Comparison of ENCODE assay signal across 28 mouse cellular contexts in the genomic region with DNA sequence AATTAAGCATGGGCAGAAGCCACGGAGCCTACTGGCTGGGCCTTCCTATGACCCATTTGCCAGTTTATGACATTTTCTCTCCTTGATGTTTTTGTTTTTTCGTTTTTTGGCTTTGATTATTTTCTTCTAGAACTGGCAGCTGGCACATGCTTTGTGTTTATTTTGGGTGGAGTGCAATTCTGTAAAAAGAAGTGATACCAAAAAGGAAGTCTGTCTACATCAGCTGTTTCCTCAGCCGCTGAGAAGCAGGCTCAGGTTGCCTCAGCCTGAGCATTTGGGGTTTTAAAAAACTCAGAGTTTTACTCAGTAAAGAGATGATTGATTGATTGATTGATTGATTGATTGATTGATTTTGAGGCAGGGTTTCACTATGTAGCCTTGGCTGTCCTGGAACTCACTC. TPM values are rescaled to one million over a fixed set of nuclear protein-coding genes. Genes with fewer than 3 reads are reported as not detected.
A peak's percentile ranks its signal among the peaks of the same experiment; 100 is the strongest.
DNase-seq lines count a peak whose midpoint lies in the region; ATAC-seq lines count a peak whose summit lies in the region.
"Had no signal": no experiment of that assay in that cellular context is flagged by ENCODE, and none has a peak within 500 bp of the region (broad histone marks: within the 10 kb centered on the region; RNA-seq: fewer than 3 reads in every experiment).

No protein-coding gene starts in this region.

- no peaks in the 10 kb centered on the region for H3K4me1 ChIP-seq in neural tube, embryonic 11.5 days (ENCODE audit: control insufficient read depth, insufficient read depth, low read length)
- H3K4me1 ChIP-seq in neural tube, embryonic 15.5 days, result peaks cover 7% of the 10 kb centered on the region; the same call in 1 of the 2 replicates
- H3K4me1 ChIP-seq: heart, embryonic 10.5 days had no signal

- H3K4me2 ChIP-seq in neural tube, embryonic 11.5 days (ENCODE audit: low read depth), result no peak overlapping the region
- H3K4me2 ChIP-seq in neural tube, embryonic 15.5 days, result no peak overlapping the region
- H3K4me2 ChIP-seq: embryonic facial prominence, embryonic 12.5 days; embryonic facial prominence, embryonic 15.5 days; heart, embryonic 13.5 days; hindbrain, embryonic 12.5 days; hindbrain, embryonic 15.5 days had no signal

- H3K27me3 ChIP-seq in neural tube, embryonic 11.5 days (ENCODE audit: control insufficient read depth, insufficient read depth, low read length), result no peaks in the 10 kb centered on the region
- H3K27me3 ChIP-seq in neural tube, embryonic 15.5 days (replicated peaks), result no peaks in the 10 kb centered on the region
- H3K27me3 ChIP-seq: embryonic facial prominence, embryonic 12.5 days; embryonic facial prominence, embryonic 15.5 days; heart, embryonic 13.5 days; hindbrain, embryonic 12.5 days; hindbrain, embryonic 15.5 days had no signal

- no peaks in the 10 kb centered on the region for H3K36me3 ChIP-seq in neural tube, embryonic 11.5 days (ENCODE audit: control insufficient read depth, insufficient read depth, low read length)
- peaks cover 45% of the 10 kb centered on the region for H3K36me3 ChIP-seq in neural tube, embryonic 15.5 days

- peak; percentile 72 for ATAC-seq in frontal cortex, adult (ENCODE audit: low TSS enrichment)
- ATAC-seq in neural tube, embryonic 11.5 days (ENCODE audit: insufficient read depth, low FRiP score, low TSS enrichment), result no peak
- no peak for ATAC-seq in neural tube, embryonic 15.5 days (ENCODE audit: low FRiP score)
- 0 out of 2 replicates have a peak, but pooled peaks have one; percentile 46 for ATAC-seq in megakaryocyte progenitor cell, adult 5-6 weeks (replicated peaks; ENCODE audit: poor library complexity)
- ATAC-seq: activated CD4-positive, CD25-positive, alpha-beta regulatory T cell, adult 4 months; forebrain, embryonic 14.5 days; forebrain, postnatal 0 days; intestine, postnatal 0 days had no signal

- H3K4me3 ChIP-seq in neural tube, embryonic 11.5 days (ENCODE audit: low read depth, low read length), result no peak overlapping the region
- H3K4me3 ChIP-seq in neural tube, embryonic 15.5 days (replicated peaks), result no peak overlapping the region
- H3K4me3 ChIP-seq: embryonic facial prominence, embryonic 12.5 days; embryonic facial prominence, embryonic 15.5 days; heart, embryonic 10.5 days; heart, embryonic 13.5 days; hindbrain, embryonic 12.5 days; hindbrain, embryonic 15.5 days had no signal

- no peaks in the 10 kb centered on the region for H3K9me3 ChIP-seq in neural tube, embryonic 11.5 days (ENCODE audit: control insufficient read depth, low read length)
- H3K9me3 ChIP-seq in neural tube, embryonic 15.5 days (replicated peaks), result no peaks in the 10 kb centered on the region
- H3K9me3 ChIP-seq: embryonic facial prominence, embryonic 12.5 days; embryonic facial prominence, embryonic 15.5 days; heart, embryonic 10.5 days; heart, embryonic 13.5 days; hindbrain, embryonic 12.5 days; hindbrain, embryonic 15.5 days had no signal

- H3K27ac ChIP-seq in neural tube, embryonic 11.5 days (ENCODE audit: low read depth, low read length), result no peak overlapping the region
- no peak overlapping the region for H3K27ac ChIP-seq in neural tube, embryonic 15.5 days (replicated peaks)
- H3K27ac ChIP-seq: embryonic facial prominence, embryonic 12.5 days; embryonic facial prominence, embryonic 15.5 days; heart, embryonic 10.5 days; heart, embryonic 13.5 days; hindbrain, embryonic 12.5 days; hindbrain, embryonic 15.5 days had no signal

- DNase-seq in frontal cortex, postnatal 25 days (ENCODE audit: low spot score in 2 of 2), result no peak
- DNase-seq in neural tube, embryonic 11.5 days (ENCODE audit: low spot score), result peak; percentile 2
- DNase-seq in brain, adult 2 months (ENCODE audit: low read depth, low spot score), result peak; percentile 41
- DNase-seq in adrenal gland, postnatal 10 days, result no peak
- DNase-seq in urinary bladder, postnatal 25 days (ENCODE audit: low spot score), result no peak
- DNase-seq: adrenal gland, postnatal 14 days; B cell, adult 2 months; cerebellum, adult 18-20 months; cerebellum, adult 9-10 months; cerebellum, postnatal 14 days; forebrain, postnatal 0 days; gastrocnemius, postnatal 10 days; gastrocnemius, postnatal 36 days; heart, postnatal 14 days; heart, postnatal 4 days had no signal

- 76% methylated on average over 3 of the region's 3 CpGs for WGBS in neural tube, embryonic 11.5 days
- WGBS in neural tube, embryonic 15.5 days, result 73% methylated on average over 3 of the region's 3 CpGs

- H3K9ac ChIP-seq in neural tube, embryonic 11.5 days (ENCODE audit: low read length), result no peak overlapping the region
- H3K9ac ChIP-seq in neural tube, embryonic 15.5 days (replicated peaks), result no peak overlapping the region
- H3K9ac ChIP-seq: embryonic facial prominence, embryonic 12.5 days; embryonic facial prominence, embryonic 15.5 days; forebrain, postnatal 0 days; heart, embryonic 13.5 days; hindbrain, embryonic 12.5 days; hindbrain, embryonic 15.5 days had no signal

RNA-seq across cellular contexts. Expression of a gene that starts 6.1 kb away (rescaled TPM):
- polyA plus RNA-seq in neural tube, embryonic 11.5 days (2014; fragmentation: Nextera tagmentation; extraction: Ambion mirVana), result 15.8 and 16.0 TPM in 2 replicates
- polyA plus RNA-seq in neural tube, embryonic 15.5 days (2015; fragmentation: Nextera tagmentation; extraction: Ambion mirVana), result 18.1 and 21.1 TPM in 2 replicates
- total RNA-seq in megakaryocyte progenitor cell, adult 5-6 weeks (2015), result 0.51 and 3.6 TPM in 2 replicates
- 0.04 and 0.30 TPM in 2 replicates for total RNA-seq in megakaryocyte progenitor cell, adult 5-6 weeks (2017)
- 10 to 100 TPM; 24.8 to 34.7 TPM for total RNA-seq in adrenal gland, postnatal 10 days (2021)

RNA-seq across cellular contexts. Expression of a gene that starts 15.8 kb away (rescaled TPM):
- polyA plus RNA-seq in neural tube, embryonic 11.5 days (2014; fragmentation: Nextera tagmentation; extraction: Ambion mirVana), result 115 and 133 TPM in 2 replicates
- polyA plus RNA-seq in neural tube, embryonic 15.5 days (2015; fragmentation: Nextera tagmentation; extraction: Ambion mirVana), result 96.4 and 125 TPM in 2 replicates
- total RNA-seq in megakaryocyte progenitor cell, adult 5-6 weeks (2015), result 6,612 and 6,735 TPM in 2 replicates
- 1,835 and 2,039 TPM in 2 replicates for total RNA-seq in megakaryocyte progenitor cell, adult 5-6 weeks (2017)
- 100 to 1,000 TPM; 477 to 532 TPM for total RNA-seq in adrenal gland, postnatal 10 days (2021)

RNA-seq across cellular contexts. Expression of a gene that starts 48.4 kb away (rescaled TPM):
- not detected in 2 replicates for polyA plus RNA-seq in neural tube, embryonic 11.5 days (2014; fragmentation: Nextera tagmentation; extraction: Ambion mirVana)
- not detected in 2 replicates for polyA plus RNA-seq in neural tube, embryonic 15.5 days (2015; fragmentation: Nextera tagmentation; extraction: Ambion mirVana)
- total RNA-seq in megakaryocyte progenitor cell, adult 5-6 weeks (2015), result not detected in 2 replicates
- total RNA-seq in megakaryocyte progenitor cell, adult 5-6 weeks (2017), result 0.21 TPM in 1 of 2 replicates, not detected in the other
- total RNA-seq in adrenal gland, postnatal 10 days (2021), result 10 to 100 TPM; 23.1 to 37.7 TPM
- total RNA-seq: heart, postnatal 14 days had no signal
- polyA plus RNA-seq: activated CD4-positive, CD25-positive, alpha-beta regulatory T cell, adult 4 months; embryonic facial prominence, embryonic 12.5 days; forebrain, embryonic 11.5 days; forebrain, embryonic 14.5 days; forebrain, postnatal 0 days; heart, embryonic 10.5 days; heart, embryonic 13.5 days; hindbrain, embryonic 12.5 days; hindbrain, embryonic 15.5 days had no signal

Comparison
In these comparisons a context has a peak if more than half of its experiments do, and no peak if none do; other contexts are left out.
1. ATAC-seq: peak in frontal cortex, adult (single experiment) and megakaryocyte progenitor cell, adult 5-6 weeks (single experiment); none in neural tube, embryonic 11.5 days (single experiment) and neural tube, embryonic 15.5 days (single experiment).
2. DNase-seq: peak in neural tube, embryonic 11.5 days (single experiment) and brain, adult 2 months (single experiment); none in frontal cortex, postnatal 25 days (0 of 2), adrenal gland, postnatal 10 days (single experiment) and urinary bladder, postnatal 25 days (single experiment).
3. RNA of a gene that starts 6.1 kb away (total RNA-seq): 24.8 to 34.7 TPM in adrenal gland, postnatal 10 days; 0.04 to 3.6 TPM in megakaryocyte progenitor cell, adult 5-6 weeks; every median in the first group is over 4 times any median in the second.
4. RNA of a gene that starts 48.4 kb away (total RNA-seq): 23.1 to 37.7 TPM in adrenal gland, postnatal 10 days; 0.21 TPM in megakaryocyte progenitor cell, adult 5-6 weeks; every median in the first group is over 10 times any median in the second.